Mouse (Mus musculus) retina, postnatal 7 days (tissue): ENCODE results near the gene Col15a1.

Experiments
- DNase-seq: peaks from one replicate; pipeline ENCODE4 v3.0.0-alpha.2; 2012; ENCODE audit warnings: low read depth, low spot score

Col15a1 gene

GRCm38 (mm10) chr4:47228945-47229344 lies 21.0 kb downstream of the Col15a1 start:
- DNase-seq = no peak

GRCm38 (mm10) chr4:47230498-47230897 lies 22.5 kb downstream of the Col15a1 start:
- DNase-seq = no peak

GRCm38 (mm10) chr4:47231322-47231721 lies 23.4 kb downstream of the Col15a1 start:
- DNase-seq = no peak

- DNase-seq = no peak
Observed at GRCm38 (mm10) chr4:47233192-47233835, 25.4 kb downstream of the Col15a1 start.

GRCm38 (mm10) chr4:47234667-47235267 lies 26.8 kb downstream of the Col15a1 start:
- peak; percentile 43 for DNase-seq

GRCm38 (mm10) chr4:47235312-47235711 lies 27.4 kb downstream of the Col15a1 start:
- DNase-seq = no peak

GRCm38 (mm10) chr4:47236104-47236503 lies 28.1 kb downstream of the Col15a1 start:
- DNase-seq = no peak

- no peak for DNase-seq
Observed at GRCm38 (mm10) chr4:47237220-47237619, 29.3 kb downstream of the Col15a1 start.

GRCm38 (mm10) chr4:47239114-47239513 lies 31.2 kb downstream of the Col15a1 start:
- no peak for DNase-seq

- no peak for DNase-seq
Observed at GRCm38 (mm10) chr4:47240901-47241300, 32.9 kb downstream of the Col15a1 start.

- no peak for DNase-seq
Observed at GRCm38 (mm10) chr4:47242127-47242526, 34.2 kb downstream of the Col15a1 start.

- DNase-seq = no peak
Observed at GRCm38 (mm10) chr4:47244651-47245050, 36.7 kb downstream of the Col15a1 start.

- no peak for DNase-seq
Observed at GRCm38 (mm10) chr4:47245621-47246020, 37.7 kb downstream of the Col15a1 start.

GRCm38 (mm10) chr4:47246811-47247210 lies 38.9 kb downstream of the Col15a1 start:
- DNase-seq = peak; percentile 21

- no peak for DNase-seq
Observed at GRCm38 (mm10) chr4:47247574-47247973, 39.6 kb downstream of the Col15a1 start.

GRCm38 (mm10) chr4:47249193-47249592 lies 41.2 kb downstream of the Col15a1 start:
- no peak for DNase-seq

- DNase-seq = peak; percentile 32
Observed at GRCm38 (mm10) chr4:47251069-47251468, 43.1 kb downstream of the Col15a1 start.

GRCm38 (mm10) chr4:47251693-47252435 lies 43.9 kb downstream of the Col15a1 start:
- DNase-seq = no peak

GRCm38 (mm10) chr4:47252627-47253026 lies 44.7 kb downstream of the Col15a1 start:
- DNase-seq = no peak

- peak; percentile 38 for DNase-seq
Observed at GRCm38 (mm10) chr4:47255641-47256040, 47.7 kb downstream of the Col15a1 start.

GRCm38 (mm10) chr4:47258201-47258600 lies 50.2 kb downstream of the Col15a1 start:
- no peak for DNase-seq

- DNase-seq = no peak
Observed at GRCm38 (mm10) chr4:47261049-47261448, 53.1 kb downstream of the Col15a1 start.

- DNase-seq = no peak
Observed at GRCm38 (mm10) chr4:47261919-47262318, 54.0 kb downstream of the Col15a1 start.
